Mouse (Mus musculus) heart, embryonic 11.5 days (tissue): ENCODE measurements around the gene Gm20683. TPM values are rescaled to one million over a fixed set of nuclear protein-coding genes. Genes with fewer than 3 reads are reported as not detected.

ENCODE experiments used
- ATAC-seq: fragments of 200-750 bp; cut with Nextera tagmentation; replicated peaks from 2 replicates; pipeline ENCODE4 v1.8.0; 2017; ENCODE audit warnings: moderate library complexity; ENCODE audit not compliant: insufficient number of reproducible peaks, low FRiP score, low TSS enrichment
- H3K27ac ChIP-seq: fragments of 300-500 bp; sonication (generic); 2 replicates; pipeline ENCODE4 v1.5.1; 2014; ENCODE audit warnings: mild to moderate bottlenecking, low read depth, low read length
- H3K27me3 ChIP-seq: fragments of 300-500 bp; sonication (generic); 2 replicates; pipeline ENCODE4 v1.6.1; 2014; ENCODE audit warnings: mild to moderate bottlenecking, low read length, mixed read lengths; ENCODE audit not compliant: control insufficient read depth, insufficient read depth
- H3K36me3 ChIP-seq: fragments of 300-500 bp; sonication (generic); 2 replicates; pipeline ENCODE4 v1.6.1; 2014; ENCODE audit warnings: mild to moderate bottlenecking, low read length, moderate library complexity, mixed read lengths; ENCODE audit not compliant: control insufficient read depth, insufficient read depth
- H3K4me1 ChIP-seq: fragments of 300-500 bp; sonication (generic); 2 replicates; pipeline ENCODE4 v1.6.1; 2014; ENCODE audit warnings: low read length; ENCODE audit not compliant: control insufficient read depth, insufficient read depth
- H3K4me2 ChIP-seq: fragments of 300-500 bp; sonication (generic); 2 replicates; pipeline ENCODE4 v1.6.1; 2014; ENCODE audit warnings: mild to moderate bottlenecking, moderate library complexity
- H3K4me3 ChIP-seq: fragments of 300-500 bp; sonication (generic); 2 replicates; pipeline ENCODE4 v1.5.1; 2014; ENCODE audit warnings: low read depth, low read length
- H3K9ac ChIP-seq: fragments of 300-500 bp; sonication (generic); 2 replicates; pipeline ENCODE4 v1.6.1; 2014; ENCODE audit warnings: mild to moderate bottlenecking, low read depth, low read length, moderate library complexity
- H3K9me3 ChIP-seq: fragments of 300-500 bp; sonication (generic); replicated peaks from 2 replicates; pipeline ENCODE4 v1.6.1; 2016; ENCODE audit warnings: low read length; ENCODE audit not compliant: control insufficient read depth
- WGBS: fragments of 180-500 bp; shearing (Covaris S2); extraction: QIAGEN DNeasy Blood & Tissue Kit; methylation state at CpG from one replicate; pipeline ENCODE4 v1.1.7; 2014; ENCODE audit not compliant: insufficient replicate concordance; 5-methylcytosine and 5-hydroxymethylcytosine counted together
- microRNA-seq: library from miRNA; unstranded; fragments of <30 nt; microRNA quantifications from one replicate; pipeline ENCODE4, GENCODE M21; 2016; ENCODE audit warnings: borderline number of aligned reads
- polyA plus RNA-seq: library from polyadenylated mRNA; unstranded; fragments of >200 nt; fragmentation: Nextera tagmentation; extraction: Ambion mirVana; gene quantifications from 2 replicates; pipeline ENCODE4 v1.2.1, GENCODE M21; 2014

Gm20683 gene
- polyA plus RNA-seq, 1 experiment from 2014 or later = 0.70 TPM

GRCm38 (mm10) chr17:25785281-25785745, 56.2 kb downstream of the Gm20683 start, which contains the start of gene Haghl:
TSS of gene Haghl (minus strand) at chr17:25785673.
- WGBS = 0% methylated on average over 23 of the region's 23 CpGs
- Histone ChIP-seq H3K27ac (peak within 1 kb of the TSS; percentile 81), H3K4me1 (peaks cover 12% of the 10 kb centered on the region), H3K27me3 (no peaks in the 10 kb centered on the region), H3K36me3 (peaks cover 27% of the 10 kb centered on the region), H3K4me3 (peak within 1 kb of the TSS; percentile 69), H3K9me3 (no peaks in the 10 kb centered on the region), H3K4me2 (peak within 1 kb of the TSS; percentile 78), H3K9ac (peak within 1 kb of the TSS; percentile 80)
- ATAC-seq = peak; percentile 76

Small RNA genes lying within 50 kb of the gene (microRNA-seq; reads per million reads assigned to microRNA genes)
- 0.20 reads per million for gene Mir3082

Other genes with a start within 250 kb of the Gm20683 start
- gene Gng13, start 124.6 kb downstream of the Gm20683 start, polyA plus RNA-seq = 2.1 and 2.7 TPM in 2 replicates
- gene Chtf18, start 114.3 kb downstream of the Gm20683 start, polyA plus RNA-seq = 12.6 and 12.8 TPM in 2 replicates
- 11.7 and 12.9 TPM in 2 replicates for gene Rpusd1, start 114.1 kb downstream of the Gm20683 start, polyA plus RNA-seq
- not detected in 2 replicates for gene Mslnl, start 105.7 kb downstream of the Gm20683 start, polyA plus RNA-seq
- 3.1 and 3.4 TPM in 2 replicates for gene Msln, start 87.4 kb downstream of the Gm20683 start, polyA plus RNA-seq
- gene Narfl, start 68.0 kb downstream of the Gm20683 start, polyA plus RNA-seq = 27.9 and 31.8 TPM in 2 replicates
- 47.2 and 52.3 TPM in 2 replicates for gene Haghl, start 56.1 kb downstream of the Gm20683 start, polyA plus RNA-seq
- gene Ccdc78, start 55.2 kb downstream of the Gm20683 start, polyA plus RNA-seq = 0.13 TPM in 1 of 2 replicates, not detected in the other
- gene Fam173a, start 48.9 kb downstream of the Gm20683 start, polyA plus RNA-seq = 71.8 and 74.0 TPM in 2 replicates
- gene AC134908.4, start 46.1 kb downstream of the Gm20683 start, polyA plus RNA-seq = 0.29 TPM in 1 of 2 replicates, not detected in the other
- gene Metrn, start 44.6 kb downstream of the Gm20683 start, polyA plus RNA-seq = 6.2 and 8.3 TPM in 2 replicates
- 1.1 and 1.4 TPM in 2 replicates for gene Fbxl16, start 32.7 kb downstream of the Gm20683 start, polyA plus RNA-seq
- gene Wdr24, start 18.1 kb downstream of the Gm20683 start, polyA plus RNA-seq = 14.4 and 17.7 TPM in 2 replicates
- 30.9 and 42.6 TPM in 2 replicates for gene Jmjd8, start 12.9 kb downstream of the Gm20683 start, polyA plus RNA-seq
- 292 and 322 TPM in 2 replicates for gene Stub1, start 8.4 kb downstream of the Gm20683 start, polyA plus RNA-seq
- gene Rhbdl1, start 4.5 kb downstream of the Gm20683 start, polyA plus RNA-seq = 1.9 and 2.5 TPM in 2 replicates
- gene Rhot2, start 3.1 kb upstream of the Gm20683 start, polyA plus RNA-seq = 9.6 and 11.9 TPM in 2 replicates
- gene Wdr90, start 19.7 kb upstream of the Gm20683 start, polyA plus RNA-seq = 12.3 and 14.0 TPM in 2 replicates
- gene Mcrip2, start 27.0 kb upstream of the Gm20683 start, polyA plus RNA-seq = 160 and 168 TPM in 2 replicates
- 42.7 and 46.0 TPM in 2 replicates for gene Mettl26, start 33.3 kb upstream of the Gm20683 start, polyA plus RNA-seq
- 0.17 and 0.47 TPM in 2 replicates for gene Wfikkn1, start 39.1 kb upstream of the Gm20683 start, polyA plus RNA-seq
- 11.0 and 11.7 TPM in 2 replicates for gene Rab40c, start 78.0 kb upstream of the Gm20683 start, polyA plus RNA-seq
- 71.2 and 77.1 TPM in 2 replicates for gene Pigq, start 103.2 kb upstream of the Gm20683 start, polyA plus RNA-seq
- gene Nhlrc4, start 103.2 kb upstream of the Gm20683 start, polyA plus RNA-seq = 0.34 and 0.42 TPM in 2 replicates
- 0.14 and 0.25 TPM in 2 replicates for gene A930017K11Rik, start 110.8 kb upstream of the Gm20683 start, polyA plus RNA-seq
- gene Capn15, start 144.0 kb upstream of the Gm20683 start, polyA plus RNA-seq = 12.7 and 15.2 TPM in 2 replicates
- 11.9 and 12.8 TPM in 2 replicates for gene Rab11fip3, start 227.8 kb upstream of the Gm20683 start, polyA plus RNA-seq
- gene Decr2, start 248.6 kb upstream of the Gm20683 start, polyA plus RNA-seq = 30.5 and 34.3 TPM in 2 replicates